Mouse (Mus musculus) macrophage (primary cell): ENCODE measurements around the gene Lacc1. TPM values are rescaled to one million over a fixed set of nuclear protein-coding genes. Genes with fewer than 3 reads are reported as not detected.
A peak's percentile ranks its signal among the peaks of the same experiment; 100 is the strongest.

Experiments used
- H3K27ac ChIP-seq: fragments of 350-480 bp; formaldehyde crosslinking; 2 replicates; pipeline ENCODE4 v1.9.0; 2021
- H3K36me3 ChIP-seq: fragments of 350-480 bp; formaldehyde crosslinking; 2 replicates; pipeline ENCODE4 v1.9.0; 2021; ENCODE audit errors: inconsistent target
- H3K4me3 ChIP-seq: fragments of 350-480 bp; formaldehyde crosslinking; 2 replicates; pipeline ENCODE4 v1.9.0; 2021; ENCODE audit errors: inconsistent target
- H3K79me2 ChIP-seq: fragments of 350-480 bp; formaldehyde crosslinking; 2 replicates; pipeline ENCODE4 v1.9.0; 2021; ENCODE audit errors: inconsistent target
- WGBS: methylation state at CpG from one replicate; pipeline ENCODE4 v1.1.7; 2026; ENCODE audit warnings: inconsistent platforms; ENCODE audit not compliant: missing documents; 5-methylcytosine and 5-hydroxymethylcytosine counted together
- polyA plus RNA-seq: library from polyadenylated mRNA; stranded (reverse); fragments of 250-400 nt; gene quantifications from 3 replicates; pipeline ENCODE4 v1.2.4, GENCODE M21; 2018; ENCODE audit warnings: inconsistent platforms
- total RNA-seq, 78 experiments: library from RNA; depleted of rRNA; stranded (reverse); fragments of 250-400 nt; gene quantifications; 1 replicate in 9 of 78; 2 replicates in 24 of 78; 3 replicates in 43 of 78; 4 replicates in 2 of 78; pipeline ENCODE4 v1.2.4; 2018; ENCODE audit warnings: inconsistent platforms in 56 of 78

Gene Lacc1
- total RNA-seq (2018; cell fraction: chromatin; rRNA removed): 1,000 to 10,000 TPM in 14 of 26 experiments, 100 to 1,000 TPM in 12; 469 to 2,639 (median 1,159) TPM
- 100 to 1,000 TPM; 141 to 404 (median 269) TPM for total RNA-seq (2018; cell fraction: cytosol; rRNA removed)
- 1,000 to 10,000 TPM in 12 of 26 experiments, 100 to 1,000 TPM in 14; 321 to 1,955 (median 905) TPM for total RNA-seq (2018; cell fraction: nucleus; rRNA removed)
- polyA plus RNA-seq: 77.8 to 162 TPM (median 129 TPM) in 3 replicates

DNA sequence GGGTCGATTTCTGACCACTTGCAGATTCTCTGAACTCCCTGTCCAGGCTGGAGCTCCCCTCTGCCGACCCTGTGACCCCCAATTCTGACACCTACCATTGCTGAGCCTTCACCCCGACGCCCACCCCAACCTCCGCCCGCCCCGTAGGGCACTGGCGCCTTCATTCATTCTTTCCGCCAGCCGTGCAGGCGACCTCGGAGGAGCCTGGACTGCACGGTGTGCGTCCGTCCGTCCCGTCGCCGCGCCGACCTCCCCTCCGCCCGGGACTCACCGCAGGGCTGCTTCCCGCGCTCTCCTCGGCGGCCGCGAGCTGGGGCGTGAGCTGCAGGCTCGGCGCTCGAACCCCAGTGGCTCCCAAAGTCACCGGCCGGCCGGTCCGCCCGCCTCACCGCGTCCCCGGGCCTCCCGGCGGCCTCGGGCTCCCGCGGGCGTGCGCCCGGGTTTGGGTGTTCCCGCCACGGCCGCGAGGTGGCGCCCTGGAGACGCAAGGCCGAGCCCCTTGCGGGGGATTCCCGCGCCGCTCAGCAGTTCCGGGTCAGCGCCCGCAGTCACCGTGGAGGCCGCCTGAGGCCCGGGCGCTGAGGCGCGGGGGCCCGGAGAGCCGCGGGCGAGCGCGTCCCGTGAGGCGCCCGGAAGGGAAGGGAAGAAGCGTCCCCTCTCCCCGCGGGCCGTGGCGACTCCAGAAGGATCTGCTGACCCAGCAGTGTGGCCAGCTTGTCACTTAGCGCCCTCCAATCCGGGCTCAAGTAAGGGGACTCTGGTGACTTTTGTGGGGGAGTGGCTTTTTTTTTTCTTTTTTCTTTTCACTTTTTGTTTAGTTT lies at the start of gene Lacc1, which contains the start of gene Ccdc122:
Gene Lacc1 (minus strand): TSS at position 679 of the 821 bp plus-strand sequence.
Gene Ccdc122 (plus strand): TSS at position 547 of the 821 bp plus-strand sequence.
- Histone ChIP-seq H3K27ac (peak within 1 kb of the TSS; percentile 93), H3K79me2 (peaks cover 34% of the 10 kb centered on the region), H3K4me3 (peak within 1 kb of the TSS; percentile 85), H3K36me3 (peaks cover 15% of the 10 kb centered on the region)
- WGBS: under 1% methylated on average over 44 of the region's 86 CpGs

GRCm38 (mm10) chr14:77081248-77081647 lies 44.5 kb upstream of the Lacc1 start:
- Histone ChIP-seq H3K79me2 (no peaks in the 10 kb centered on the region), H3K4me3 (no peak overlapping the region), H3K27ac (no peak overlapping the region), H3K36me3 (no peaks in the 10 kb centered on the region)
- WGBS: 46% methylated on average over 5 of the region's 5 CpGs

GRCm38 (mm10) chr14:77069361-77069760 lies 32.7 kb upstream of the Lacc1 start:
- no peak overlapping the region for H3K4me3 ChIP-seq
- no peak overlapping the region for H3K27ac ChIP-seq
- no peaks in the 10 kb centered on the region for H3K79me2 ChIP-seq
- H3K36me3 ChIP-seq: no peaks in the 10 kb centered on the region
- 91% methylated on average over 1 of the region's 1 CpGs for WGBS

DNA sequence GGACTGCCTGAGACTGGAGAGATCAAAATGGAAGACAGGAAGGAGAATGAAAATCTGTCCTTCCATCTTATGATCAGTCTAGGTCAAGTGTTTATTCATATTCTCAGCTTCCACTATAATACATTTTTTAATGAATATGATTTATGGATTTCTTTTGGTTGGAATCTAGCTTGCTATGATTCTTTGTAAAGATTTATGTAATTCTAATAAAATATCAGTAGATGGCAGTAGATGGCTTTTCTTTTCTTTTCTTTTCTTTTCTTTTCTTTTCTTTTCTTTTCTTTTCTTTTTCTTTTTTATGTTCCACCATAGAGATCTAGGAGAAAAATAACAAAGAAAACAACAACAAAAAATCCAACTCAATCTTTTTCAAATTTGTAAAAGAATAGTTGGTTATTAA lies 16.6 kb upstream of the Lacc1 start:
- H3K36me3 ChIP-seq: no peaks in the 10 kb centered on the region
- H3K27ac ChIP-seq: no peak overlapping the region
- no peak overlapping the region for H3K4me3 ChIP-seq
- no peaks in the 10 kb centered on the region for H3K79me2 ChIP-seq

- Histone ChIP-seq H3K79me2 (peaks cover 20% of the 10 kb centered on the region), H3K36me3 (no peaks in the 10 kb centered on the region), H3K27ac (peak overlapping the region; percentile 93), H3K4me3 (peak overlapping the region; percentile 33; the same call in 1 of the 2 replicates)
- WGBS: 16% methylated on average over 8 of the region's 8 CpGs
Measured at GRCm38 (mm10) chr14:77037832-77038425, 1.2 kb upstream of the Lacc1 start.

- H3K4me3 ChIP-seq: peak overlapping the region; percentile 33
- H3K27ac ChIP-seq: peak overlapping the region; percentile 93
- H3K36me3 ChIP-seq: peaks cover 6% of the 10 kb centered on the region; the same call in 1 of the 2 replicates
- H3K79me2 ChIP-seq: peaks cover 26% of the 10 kb centered on the region
- 54% methylated on average over 5 of the region's 5 CpGs for WGBS
Measured at GRCm38 (mm10) chr14:77037330-77037729, 626 bp upstream of the Lacc1 start.

GRCm38 (mm10) chr14:77034970-77035369 lies 1.7 kb downstream of the Lacc1 start:
- H3K4me3 ChIP-seq: peak overlapping the region; percentile 85; the same call in 1 of the 2 replicates
- peaks cover 34% of the 10 kb centered on the region for H3K79me2 ChIP-seq
- peaks cover 28% of the 10 kb centered on the region for H3K36me3 ChIP-seq
- H3K27ac ChIP-seq: peak overlapping the region; percentile 82
- 69% methylated on average over 8 of the region's 8 CpGs for WGBS

- peak overlapping the region; percentile 8 for H3K4me3 ChIP-seq
- WGBS: 34% methylated on average over 7 of the region's 7 CpGs
- peak overlapping the region; percentile 82 for H3K27ac ChIP-seq
- H3K79me2 ChIP-seq: peaks cover 34% of the 10 kb centered on the region
- peaks cover 35% of the 10 kb centered on the region for H3K36me3 ChIP-seq
Measured at GRCm38 (mm10) chr14:77034175-77034915, 2.4 kb downstream of the Lacc1 start.

GRCm38 (mm10) chr14:77033391-77033790 lies 3.3 kb downstream of the Lacc1 start:
- H3K36me3 ChIP-seq: peaks cover 44% of the 10 kb centered on the region
- H3K79me2 ChIP-seq: peaks cover 34% of the 10 kb centered on the region
- peak overlapping the region; percentile 82 for H3K27ac ChIP-seq
- H3K4me3 ChIP-seq: peak overlapping the region; percentile 8; the same call in 1 of the 2 replicates
- 21% methylated on average over 3 of the region's 3 CpGs for WGBS

- no peak overlapping the region for H3K27ac ChIP-seq
- H3K79me2 ChIP-seq: peaks cover 34% of the 10 kb centered on the region
- no peak overlapping the region for H3K4me3 ChIP-seq
- WGBS: 96% methylated on average over 5 of the region's 5 CpGs
- H3K36me3 ChIP-seq: peaks cover 54% of the 10 kb centered on the region
Measured at GRCm38 (mm10) chr14:77032433-77032832, 4.3 kb downstream of the Lacc1 start.

- Histone ChIP-seq H3K79me2 (peaks cover 30% of the 10 kb centered on the region), H3K27ac (no peak overlapping the region), H3K36me3 (peaks cover 69% of the 10 kb centered on the region), H3K4me3 (no peak overlapping the region)
- 65% methylated on average over 5 of the region's 5 CpGs for WGBS
Measured at GRCm38 (mm10) chr14:77030808-77031207, 5.9 kb downstream of the Lacc1 start.

- no peak overlapping the region for H3K27ac ChIP-seq
- WGBS: 91% methylated on average over 5 of the region's 5 CpGs
- peaks cover 78% of the 10 kb centered on the region for H3K36me3 ChIP-seq
- no peak overlapping the region for H3K4me3 ChIP-seq
- H3K79me2 ChIP-seq: peaks cover 21% of the 10 kb centered on the region; the same call in 1 of the 2 replicates
Measured at GRCm38 (mm10) chr14:77029319-77030054, 7.2 kb downstream of the Lacc1 start.

DNA sequence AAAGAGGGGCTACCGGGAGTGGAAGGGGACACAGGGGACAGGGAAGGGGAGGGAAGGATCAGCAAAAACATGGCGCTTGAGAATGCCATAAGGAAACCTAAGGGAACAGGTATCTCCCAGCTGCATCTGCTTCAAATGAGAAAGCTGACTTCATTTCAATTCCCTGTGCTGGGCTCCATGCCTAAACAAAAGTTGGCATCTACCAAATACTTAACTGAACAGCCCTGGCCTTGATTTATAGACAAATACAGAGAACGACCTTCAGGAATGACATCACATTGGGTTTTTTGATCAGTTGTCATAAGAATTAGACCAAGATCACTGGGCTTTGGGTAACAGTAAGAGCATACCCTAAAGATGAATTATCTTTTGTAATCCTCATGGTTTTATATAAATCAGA lies 12.2 kb downstream of the Lacc1 start:
- Histone ChIP-seq H3K27ac (no peak overlapping the region), H3K79me2 (no peaks in the 10 kb centered on the region), H3K36me3 (peaks cover 82% of the 10 kb centered on the region), H3K4me3 (no peak overlapping the region)
- 100% methylated on average over 3 of the region's 3 CpGs for WGBS

DNA sequence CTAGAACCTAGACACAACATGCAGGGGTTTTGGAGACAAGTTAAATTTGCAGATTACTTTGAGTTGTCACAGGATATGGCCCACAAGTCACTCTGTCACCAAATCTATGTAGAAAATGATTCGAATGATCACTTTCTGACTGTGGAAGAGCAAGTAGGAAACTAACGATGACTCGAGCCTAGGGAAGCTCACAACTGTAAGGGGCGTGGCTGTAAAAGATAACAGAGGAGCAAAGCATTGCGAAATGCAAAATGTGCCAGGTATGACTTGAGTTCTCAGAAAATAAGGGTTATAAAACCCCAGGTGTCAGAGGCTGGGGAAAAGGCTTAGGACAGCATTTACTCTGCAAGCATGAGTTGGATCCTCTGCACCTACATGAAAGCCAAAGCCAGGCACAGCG lies 19.5 kb downstream of the Lacc1 start:
- Histone ChIP-seq H3K27ac (no peak overlapping the region), H3K4me3 (no peak overlapping the region), H3K79me2 (no peaks in the 10 kb centered on the region), H3K36me3 (peaks cover 21% of the 10 kb centered on the region)
- 79% methylated on average over 6 of the region's 6 CpGs for whole genome bisulfite sequencing
